Mouse (Mus musculus) embryonic facial prominence, embryonic 15.5 days (tissue): ENCODE data around the gene Spock1. TPM values are rescaled to one million over a fixed set of nuclear protein-coding genes. Genes with fewer than 3 reads are reported as not detected.

Experiments
- ATAC-seq: fragments of 200-750 bp; cut with Nextera tagmentation; 2 replicates; pipeline ENCODE4 v1.8.0; 2017; ENCODE audit warnings: low read depth, moderate TSS enrichment; ENCODE audit not compliant: insufficient number of reproducible peaks, low FRiP score, low TSS enrichment
- H3K27ac ChIP-seq: fragments of 300-500 bp; sonication (generic); replicated peaks from 2 replicates; pipeline ENCODE4 v1.5.1; 2015; ENCODE audit warnings: mild to moderate bottlenecking, inconsistent platforms
- H3K27me3 ChIP-seq: fragments of 300-500 bp; sonication (generic); 2 replicates; pipeline ENCODE4 v1.6.1; 2015; ENCODE audit warnings: inconsistent platforms
- H3K36me3 ChIP-seq: fragments of 300-500 bp; sonication (generic); 2 replicates; pipeline ENCODE4 v1.6.1; 2015; ENCODE audit warnings: mild to moderate bottlenecking, inconsistent platforms
- H3K4me1 ChIP-seq: fragments of 300-500 bp; sonication (generic); 2 replicates; pipeline ENCODE4 v1.6.1; 2015; ENCODE audit warnings: inconsistent platforms
- H3K4me2 ChIP-seq: fragments of 300-500 bp; sonication (generic); replicated peaks from 2 replicates; pipeline ENCODE4 v1.6.1; 2015; ENCODE audit warnings: mild to moderate bottlenecking, inconsistent platforms
- H3K4me3 ChIP-seq: fragments of 300-500 bp; sonication (generic); replicated peaks from 2 replicates; pipeline ENCODE4 v1.5.1; 2015; ENCODE audit warnings: mild to moderate bottlenecking, inconsistent platforms
- H3K9ac ChIP-seq: fragments of 300-500 bp; sonication (generic); 2 replicates; pipeline ENCODE4 v1.6.1; 2015; ENCODE audit warnings: inconsistent platforms
- H3K9me3 ChIP-seq: fragments of 300-500 bp; sonication (generic); replicated peaks from 2 replicates; pipeline ENCODE4 v1.6.1; 2016; ENCODE audit warnings: inconsistent platforms
- WGBS: fragments of 180-500 bp; shearing (Covaris S2); methylation state at CpG from one replicate; pipeline ENCODE4 v1.1.7; 2015; 5-methylcytosine and 5-hydroxymethylcytosine counted together
- polyA plus RNA-seq: library from polyadenylated mRNA; unstranded; fragments of >200 nt; fragmentation: Nextera tagmentation; extraction: Ambion mirVana; gene quantifications from 2 replicates; pipeline ENCODE4 v1.2.1, GENCODE M21; 2015

Gene Spock1
- polyA plus RNA-seq, 1 experiment from 2014 or later: 14.4 TPM

DNA sequence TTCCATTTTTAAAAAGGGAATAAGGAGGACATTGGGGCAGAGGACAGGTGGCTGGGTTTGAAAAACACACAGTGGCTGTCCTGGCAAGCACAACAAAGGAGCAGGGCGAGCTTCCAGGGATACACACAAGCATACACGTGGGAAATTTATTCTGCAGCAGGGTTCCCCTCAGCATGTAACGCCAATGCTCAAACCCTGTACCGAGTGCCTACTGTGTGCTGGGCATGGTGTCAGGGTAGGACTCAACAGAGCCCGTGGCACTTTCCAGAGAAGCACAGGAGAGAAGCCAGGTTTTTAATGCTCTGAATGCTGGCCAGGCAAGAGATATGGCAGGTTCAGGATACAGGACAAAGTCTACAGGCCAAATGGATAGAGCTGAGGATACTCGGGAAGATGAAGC, 101.8 kb downstream of the Spock1 start:
- Histone ChIP-seq H3K9me3 (no peaks in the 10 kb centered on the region), H3K27me3 (no peaks in the 10 kb centered on the region), H3K4me2 (no peak overlapping the region), H3K4me3 (no peak overlapping the region), H3K9ac (no peak overlapping the region), H3K36me3 (no peaks in the 10 kb centered on the region), H3K4me1 (no peaks in the 10 kb centered on the region), H3K27ac (no peak overlapping the region)
- ATAC-seq: no peak
- WGBS: 82% methylated on average over 6 of the region's 6 CpGs

DNA sequence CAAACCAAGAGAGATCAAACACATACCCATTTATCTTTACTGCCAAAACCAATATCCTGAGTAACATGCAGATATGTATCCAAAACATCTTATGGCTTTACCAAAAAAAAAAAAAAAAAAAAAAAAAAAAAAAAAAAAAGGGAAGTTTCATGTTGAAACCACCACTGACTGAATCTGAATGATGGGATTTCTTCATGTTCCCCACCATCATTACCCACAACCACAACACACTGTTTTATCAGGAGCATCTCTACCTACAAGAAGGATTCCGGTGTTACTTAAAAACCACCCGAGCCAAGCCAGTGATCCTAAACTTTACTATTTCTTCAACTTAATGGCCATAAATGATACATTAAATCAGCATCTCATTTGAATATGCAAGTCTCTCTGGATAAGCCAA, 109.5 kb downstream of the Spock1 start:
- Histone ChIP-seq H3K4me3 (no peak overlapping the region), H3K36me3 (no peaks in the 10 kb centered on the region), H3K4me1 (no peaks in the 10 kb centered on the region), H3K27me3 (no peaks in the 10 kb centered on the region), H3K27ac (no peak overlapping the region), H3K9ac (no peak overlapping the region), H3K4me2 (no peak overlapping the region), H3K9me3 (no peaks in the 10 kb centered on the region)
- 82% methylated on average over 2 of the region's 2 CpGs for WGBS
- ATAC-seq: no peak

GRCm38 (mm10) chr13:57796951-57797692, 111.0 kb downstream of the Spock1 start:
- Histone ChIP-seq H3K4me3 (no peak overlapping the region), H3K9ac (no peak overlapping the region), H3K9me3 (no peaks in the 10 kb centered on the region), H3K27ac (no peak overlapping the region), H3K27me3 (no peaks in the 10 kb centered on the region), H3K36me3 (no peaks in the 10 kb centered on the region), H3K4me1 (no peaks in the 10 kb centered on the region), H3K4me2 (no peak overlapping the region)
- WGBS: 78% methylated on average over 10 of the region's 10 CpGs
- no peak for ATAC-seq

DNA sequence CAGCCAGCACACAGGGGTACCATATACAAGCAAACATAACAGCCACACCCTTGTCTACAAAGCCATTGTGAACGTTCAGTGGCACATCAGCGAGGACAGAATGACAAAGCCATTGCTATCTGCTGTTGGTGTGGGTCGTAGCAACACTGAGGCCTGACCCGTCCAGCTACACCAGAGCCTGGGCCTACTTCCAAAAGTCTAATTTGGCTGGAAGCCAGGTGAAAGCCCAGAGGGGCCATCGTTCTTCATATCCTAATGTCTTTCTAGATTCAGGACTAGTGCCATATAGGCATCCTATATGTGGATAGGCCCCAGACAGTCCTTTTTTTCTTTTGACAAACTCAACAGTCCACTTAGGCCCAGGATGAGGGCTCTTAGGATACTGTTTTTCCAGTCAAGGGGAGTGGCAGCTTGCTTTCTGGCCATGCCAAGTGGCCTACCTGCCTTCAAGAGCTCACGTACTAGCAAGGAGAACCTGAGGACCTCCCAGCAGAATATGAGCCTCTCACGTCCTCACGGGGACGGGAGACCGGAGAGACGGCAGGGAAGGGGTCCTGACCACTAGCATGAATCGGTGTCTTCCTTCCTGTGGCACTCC, 114.4 kb downstream of the Spock1 start:
- 82% methylated on average over 12 of the region's 12 CpGs for WGBS
- Histone ChIP-seq H3K4me1 (no peaks in the 10 kb centered on the region), H3K4me3 (no peak overlapping the region), H3K9ac (no peak overlapping the region), H3K27me3 (no peaks in the 10 kb centered on the region), H3K36me3 (no peaks in the 10 kb centered on the region), H3K9me3 (no peaks in the 10 kb centered on the region), H3K27ac (no peak overlapping the region), H3K4me2 (no peak overlapping the region)
- ATAC-seq: no peak

- ATAC-seq: no peak
- no peaks in the 10 kb centered on the region for H3K27me3 ChIP-seq
Measured at GRCm38 (mm10) chr13:57789796-57790195, 118.3 kb downstream of the Spock1 start.

GRCm38 (mm10) chr13:57788299-57788698, 119.8 kb downstream of the Spock1 start:
- WGBS: 96% methylated on average over 4 of the region's 4 CpGs

More at GRCm38 (mm10) chr13:57789796-57790195, 118.3 kb downstream of the Spock1 start:
- H3K4me3 ChIP-seq: no peak overlapping the region
- no peak overlapping the region for H3K27ac ChIP-seq
- no peaks in the 10 kb centered on the region for H3K36me3 ChIP-seq
- no peak overlapping the region for H3K9ac ChIP-seq
- H3K4me1 ChIP-seq: 0 out of 2 replicates have a peak, but pooled peaks cover 3% of the 10 kb centered on the region
- no peak overlapping the region for H3K4me2 ChIP-seq
- 33% methylated on average over 5 of the region's 5 CpGs for WGBS
- H3K9me3 ChIP-seq: 0 out of 2 replicates have a peak, but pooled peaks cover 4% of the 10 kb centered on the region

DNA sequence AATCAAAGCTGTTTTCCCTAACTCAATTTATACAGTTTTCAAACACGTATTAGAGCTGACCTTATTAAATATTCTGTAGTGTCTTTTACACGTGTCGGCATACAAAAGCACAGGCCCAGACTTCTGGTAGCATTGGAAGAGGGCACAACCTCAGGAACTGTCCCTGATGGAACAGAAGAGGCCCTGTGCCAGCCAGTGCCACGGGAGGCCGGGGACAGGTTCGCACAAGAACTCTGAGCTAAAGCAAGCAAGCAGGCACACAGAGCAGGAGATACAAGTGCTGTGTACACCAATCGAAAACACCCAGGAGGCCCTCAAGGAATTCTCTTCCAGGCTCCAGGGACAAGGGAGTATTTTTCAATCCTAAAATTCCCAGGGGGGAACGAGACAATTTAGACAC, 121.9 kb downstream of the Spock1 start:
- Histone ChIP-seq H3K4me2 (no peak overlapping the region), H3K9me3 (0 out of 2 replicates have a peak, but pooled peaks cover 4% of the 10 kb centered on the region), H3K4me1 (0 out of 2 replicates have a peak, but pooled peaks cover 6% of the 10 kb centered on the region), H3K27ac (no peak overlapping the region), H3K9ac (no peak overlapping the region), H3K27me3 (no peaks in the 10 kb centered on the region), H3K36me3 (no peaks in the 10 kb centered on the region), H3K4me3 (no peak overlapping the region)
- no peak for ATAC-seq
- WGBS: 66% methylated on average over 8 of the region's 8 CpGs

More at GRCm38 (mm10) chr13:57788299-57788698, 119.8 kb downstream of the Spock1 start:
- no peak overlapping the region for H3K27ac ChIP-seq
- H3K27me3 ChIP-seq: no peaks in the 10 kb centered on the region
- no peak for ATAC-seq
- H3K4me2 ChIP-seq: no peak overlapping the region
- H3K9me3 ChIP-seq: 0 out of 2 replicates have a peak, but pooled peaks cover 4% of the 10 kb centered on the region
- H3K4me1 ChIP-seq: 0 out of 2 replicates have a peak, but pooled peaks cover 3% of the 10 kb centered on the region
- H3K9ac ChIP-seq: no peak overlapping the region
- no peak overlapping the region for H3K4me3 ChIP-seq
- no peaks in the 10 kb centered on the region for H3K36me3 ChIP-seq

DNA sequence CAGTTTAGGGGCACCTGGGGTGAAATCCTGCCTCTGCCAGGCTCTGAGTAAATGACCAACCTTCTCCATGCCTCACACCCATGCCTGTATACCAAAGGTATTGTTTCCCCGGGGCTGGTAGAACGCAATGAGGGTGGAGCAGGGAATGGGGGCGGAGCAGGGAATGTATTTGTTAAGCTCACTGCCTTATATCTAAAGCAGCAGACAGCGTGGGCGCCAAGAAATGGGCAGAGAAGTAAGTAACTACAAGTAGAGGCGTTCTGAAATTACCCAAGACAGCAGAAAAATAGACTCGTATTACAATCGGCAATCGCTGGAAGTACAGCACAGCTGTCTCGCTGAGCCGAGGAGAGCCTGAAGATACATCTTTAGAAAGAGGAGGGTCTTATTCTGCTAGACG, 125.2 kb downstream of the Spock1 start:
- H3K4me2 ChIP-seq: 0 out of 2 replicates have a peak overlapping the region, but pooled peaks have one; percentile 10
- H3K27ac ChIP-seq: no peak overlapping the region
- H3K9me3 ChIP-seq: 0 out of 2 replicates have a peak, but pooled peaks cover 5% of the 10 kb centered on the region
- H3K4me3 ChIP-seq: no peak overlapping the region
- 0 out of 2 replicates have a peak, but pooled peaks cover 6% of the 10 kb centered on the region for H3K4me1 ChIP-seq
- no peak overlapping the region for H3K9ac ChIP-seq
- H3K27me3 ChIP-seq: no peaks in the 10 kb centered on the region
- ATAC-seq: no peak
- H3K36me3 ChIP-seq: no peaks in the 10 kb centered on the region
- WGBS: 58% methylated on average over 12 of the region's 12 CpGs

- Histone ChIP-seq H3K36me3 (no peaks in the 10 kb centered on the region), H3K4me2 (no peak overlapping the region), H3K4me1 (0 out of 2 replicates have a peak, but pooled peaks cover 6% of the 10 kb centered on the region), H3K4me3 (no peak overlapping the region), H3K27me3 (no peaks in the 10 kb centered on the region), H3K9ac (no peak overlapping the region), H3K9me3 (0 out of 2 replicates have a peak, but pooled peaks cover 5% of the 10 kb centered on the region), H3K27ac (no peak overlapping the region)
- ATAC-seq: no peak
- 79% methylated on average over 6 of the region's 6 CpGs for WGBS
Measured at GRCm38 (mm10) chr13:57782107-57782561, 126.0 kb downstream of the Spock1 start.

DNA sequence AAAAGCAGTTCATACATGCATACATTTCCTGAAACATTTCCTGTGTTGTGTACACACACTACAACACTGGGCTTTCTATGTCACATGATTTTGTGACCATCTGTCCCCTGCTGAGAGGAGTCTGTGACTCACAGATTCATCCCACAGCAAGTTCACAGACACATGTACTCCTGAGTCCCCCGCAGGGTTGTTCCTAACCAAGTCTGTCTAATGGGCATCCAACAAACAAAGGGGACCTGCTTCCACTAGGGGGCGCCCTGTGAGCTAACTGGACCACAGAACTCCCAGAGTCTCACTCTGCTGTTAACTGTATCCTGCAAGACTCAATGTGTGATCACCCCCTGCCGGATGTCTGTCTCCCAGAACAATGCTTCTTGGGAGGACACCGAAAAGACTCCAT, 129.0 kb downstream of the Spock1 start:
- ATAC-seq: no peak
- 0 out of 2 replicates have a peak, but pooled peaks cover 5% of the 10 kb centered on the region for H3K9me3 ChIP-seq
- WGBS: 73% methylated on average over 4 of the region's 4 CpGs

DNA sequence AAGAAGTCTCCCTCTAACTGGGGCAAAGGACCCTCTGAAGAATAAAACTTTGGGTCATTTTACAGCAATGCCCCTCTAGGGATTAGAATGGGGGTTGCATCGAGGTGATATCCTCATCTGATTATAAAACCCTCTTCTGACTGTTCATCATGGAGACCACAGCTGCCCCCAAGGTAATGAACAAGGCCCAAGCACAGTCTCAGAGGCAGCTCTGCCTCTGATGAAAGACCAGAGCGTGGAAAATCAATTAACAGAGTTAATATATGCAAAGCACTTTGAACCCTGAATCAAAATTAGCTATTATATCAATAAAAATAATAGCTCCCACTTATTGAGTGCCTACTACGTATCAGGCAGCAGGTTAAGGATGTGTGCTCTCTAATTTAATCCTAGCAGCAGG, 129.6 kb downstream of the Spock1 start:
- Histone ChIP-seq H3K27me3 (no peaks in the 10 kb centered on the region), H3K4me2 (no peak overlapping the region), H3K27ac (no peak overlapping the region), H3K36me3 (no peaks in the 10 kb centered on the region), H3K4me1 (0 out of 2 replicates have a peak, but pooled peaks cover 3% of the 10 kb centered on the region), H3K4me3 (no peak overlapping the region), H3K9ac (no peak overlapping the region), H3K9me3 (0 out of 2 replicates have a peak, but pooled peaks cover 5% of the 10 kb centered on the region)
- ATAC-seq: no peak
- WGBS: 68% methylated on average over 3 of the region's 3 CpGs

More for the DNA sequence above, 129.0 kb downstream of the Spock1 start:
- Histone ChIP-seq H3K9ac (no peak overlapping the region), H3K4me2 (no peak overlapping the region), H3K4me3 (no peak overlapping the region), H3K27me3 (no peaks in the 10 kb centered on the region), H3K27ac (no peak overlapping the region), H3K4me1 (0 out of 2 replicates have a peak, but pooled peaks cover 3% of the 10 kb centered on the region), H3K36me3 (no peaks in the 10 kb centered on the region)
